Comparison of ENCODE assay signal across 10 mouse cellular contexts in genomic region chr7:101453725-101454124, GRCm38 (mm10). TPM values are rescaled to one million over a fixed set of nuclear protein-coding genes. Genes with fewer than 3 reads are reported as not detected.
DNase-seq lines count a peak whose midpoint lies in the region; ATAC-seq and TF ChIP-seq lines count a peak whose summit lies in the region.
"Had no signal": no experiment of that assay in that cellular context is flagged by ENCODE, and none has a peak within 500 bp of the region (broad histone marks: within the 10 kb centered on the region; RNA-seq: fewer than 3 reads in every experiment).

No protein-coding gene starts in this region.

- H3K27me3 ChIP-seq in lung, embryonic 15.5 days, result peaks cover 33% of the 10 kb centered on the region
- no peaks in the 10 kb centered on the region for H3K27me3 ChIP-seq in forebrain, embryonic 16.5 days (replicated peaks; ENCODE audit: control insufficient read depth, insufficient read depth, low read length)

- WGBS in lung, embryonic 15.5 days, result 38% methylated on average over 8 of the region's 8 CpGs
- WGBS in lung, adult 2 months, result 29% methylated on average over 8 of the region's 8 CpGs
- 25% methylated on average over 8 of the region's 8 CpGs for WGBS in forebrain, embryonic 16.5 days

- H3K9me3 ChIP-seq in lung, embryonic 15.5 days, result no peaks in the 10 kb centered on the region
- no peaks in the 10 kb centered on the region for H3K9me3 ChIP-seq in forebrain, embryonic 16.5 days (ENCODE audit: control insufficient read depth, low read length)
- H3K9me3 ChIP-seq: limb, embryonic 13.5 days had no signal

- TF ChIP-seq CTCF in lung, adult 2 months (IDR thresholded peaks at IDR 0.05; ENCODE audit: insufficient read depth, low read length), result no peak

- no peaks in the 10 kb centered on the region for H3K36me3 ChIP-seq in lung, embryonic 15.5 days
- H3K36me3 ChIP-seq in forebrain, embryonic 16.5 days (ENCODE audit: control insufficient read depth, insufficient read depth), result no peaks in the 10 kb centered on the region
- H3K36me3 ChIP-seq: limb, embryonic 13.5 days had no signal

- H3K9ac ChIP-seq in lung, embryonic 15.5 days, result no peak overlapping the region
- H3K9ac ChIP-seq in forebrain, embryonic 16.5 days (replicated peaks; ENCODE audit: low read depth, low read length), result no peak overlapping the region
- H3K9ac ChIP-seq: limb, embryonic 13.5 days had no signal

- H3K4me1 ChIP-seq in lung, embryonic 15.5 days, result peaks cover 28% of the 10 kb centered on the region
- no peaks in the 10 kb centered on the region for H3K4me1 ChIP-seq in lung, adult 2 months (ENCODE audit: control insufficient read depth, insufficient read depth, low read length)
- H3K4me1 ChIP-seq in forebrain, embryonic 16.5 days (replicated peaks; ENCODE audit: control insufficient read depth, insufficient read depth, low read length), result peaks cover 9% of the 10 kb centered on the region
- H3K4me1 ChIP-seq: limb, embryonic 13.5 days had no signal

- H3K27ac ChIP-seq in lung, embryonic 15.5 days, result no peak overlapping the region
- H3K27ac ChIP-seq in forebrain, embryonic 16.5 days (ENCODE audit: low read length), result no peak overlapping the region
- H3K27ac ChIP-seq: limb, embryonic 13.5 days had no signal

- no peak for DNase-seq in lung, adult 2 months
- DNase-seq in heart, postnatal 4 days, result peak; percentile 55
- DNase-seq in kidney, postnatal 4 days, result peak; percentile 45 to 65
- no peak for DNase-seq in c-Kit-positive CD71-positive TER-119-positive erythroid progenitor cells, embryonic 14.5 days (ENCODE audit: low spot score)
- DNase-seq: cerebellum, adult 11 months; gastrocnemius, postnatal 10 days had no signal

- no peak for ATAC-seq in lung, embryonic 15.5 days (ENCODE audit: borderline replicate concordance, extremely low read depth, low FRiP score, low TSS enrichment)
- ATAC-seq in forebrain, embryonic 16.5 days, result no peak
- no peak for ATAC-seq in granulocyte monocyte progenitor cell, adult 5-6 weeks (replicated peaks; ENCODE audit: poor library complexity, severe bottlenecking)

- TF ChIP-seq POLR2A in lung, adult 2 months (IDR thresholded peaks at IDR 0.05; ENCODE audit: borderline replicate concordance, extremely low read depth, low read depth, low read length), result no peak

- peak overlapping the region; percentile 99; the same call in 1 of the 2 replicates for H3K4me2 ChIP-seq in lung, embryonic 15.5 days
- peak overlapping the region; percentile 100 for H3K4me2 ChIP-seq in forebrain, embryonic 16.5 days (ENCODE audit: low read length)

- no peak overlapping the region for H3K4me3 ChIP-seq in lung, embryonic 15.5 days
- H3K4me3 ChIP-seq in lung, adult 2 months (replicated peaks; ENCODE audit: extremely low read depth, low read depth, low read length), result no peak overlapping the region
- H3K4me3 ChIP-seq in forebrain, embryonic 16.5 days (replicated peaks; ENCODE audit: low read length), result no peak overlapping the region
- H3K4me3 ChIP-seq: limb, embryonic 13.5 days had no signal

RNA-seq across cellular contexts. Expression of gene Pde2a, which starts 32.2 kb away (rescaled TPM):
- 16.9 and 26.7 TPM in 2 replicates for polyA plus RNA-seq in lung, embryonic 15.5 days (2015; fragmentation: Nextera tagmentation; extraction: Ambion mirVana)
- polyA plus RNA-seq in lung, adult 2 months (2012; rRNA removed), result 8.7 and 9.3 TPM in 2 replicates
- polyA plus RNA-seq in forebrain, embryonic 16.5 days (2015; fragmentation: Nextera tagmentation; extraction: Ambion mirVana), result 55.9 and 58.6 TPM in 2 replicates
- 10 to 100 TPM; 42.4 to 42.8 TPM for total RNA-seq in heart, postnatal 4 days (2021)
- 15.8 and 21.1 TPM in 2 replicates for total RNA-seq in granulocyte monocyte progenitor cell, adult 5-6 weeks (2014; fragmentation: Nextera tagmentation)
- total RNA-seq in granulocyte monocyte progenitor cell, adult 5-6 weeks (2017), result 23.1 and 28.5 TPM in 2 replicates

RNA-seq across cellular contexts. Expression of gene Gm45837, which starts 43.0 kb away (rescaled TPM):
- 10.3 TPM in 1 of 2 replicates, not detected in the other for polyA plus RNA-seq in lung, embryonic 15.5 days (2015; fragmentation: Nextera tagmentation; extraction: Ambion mirVana)
- polyA plus RNA-seq in lung, adult 2 months (2012; rRNA removed), result 0.68 and 1.7 TPM in 2 replicates
- not detected in 2 replicates for polyA plus RNA-seq in forebrain, embryonic 16.5 days (2015; fragmentation: Nextera tagmentation; extraction: Ambion mirVana)
- total RNA-seq in heart, postnatal 4 days (2021), result 1 to 10 TPM in 1 of 2 experiments, not detected in 1; 7.4 TPM
- total RNA-seq in granulocyte monocyte progenitor cell, adult 5-6 weeks (2014; fragmentation: Nextera tagmentation), result not detected in 2 replicates
- total RNA-seq in granulocyte monocyte progenitor cell, adult 5-6 weeks (2017), result 2.6 TPM in 1 of 2 replicates, not detected in the other

Comparison
In these comparisons a context has a peak if more than half of its experiments do, and no peak if none do; other contexts are left out.
1. DNase-seq: peak in heart, postnatal 4 days (single experiment) and kidney, postnatal 4 days (2 of 2); none in lung, adult 2 months (single experiment) and c-Kit-positive CD71-positive TER-119-positive erythroid progenitor cells, embryonic 14.5 days (single experiment).